Comparison of ENCODE assay signal across 7 mouse cellular contexts in genomic region chr6:37215655-37216054, GRCm38 (mm10).
DNase-seq lines count a peak whose midpoint lies in the region; ATAC-seq lines count a peak whose summit lies in the region.

No protein-coding gene starts in this region.

- H3K4me1 ChIP-seq in heart, embryonic 14.5 days (ENCODE audit: control insufficient read depth in 2 of 2, insufficient read depth in 2 of 2, low read length in 2 of 2), result peaks cover 27 to 45% of the 10 kb centered on the region in 2 experiments
- H3K4me1 ChIP-seq in limb, embryonic 13.5 days, result peaks cover 57% of the 10 kb centered on the region

- DNase-seq in heart, adult 8-10 months (ENCODE audit: low spot score), result no peak
- DNase-seq in brain, adult 2 months (ENCODE audit: low read depth, low spot score), result peak; percentile 88
- peak; percentile 38 for DNase-seq in cerebellum, adult 8-10 months
- no peak for DNase-seq in thymus, postnatal 10 days (ENCODE audit: low spot score in 2 of 2)
- no peak for DNase-seq in adipocyte (ENCODE audit: low spot score)

- H3K4me3 ChIP-seq in heart, embryonic 14.5 days (ENCODE audit: control insufficient read depth in 1 of 2, insufficient read depth in 1 of 2, low read depth in 1 of 2, low read length in 2 of 2), result 0 out of 4 replicates have a peak overlapping the region, but pooled peaks of 1 of the 2 experiments have one; percentile 7
- no peak overlapping the region for H3K4me3 ChIP-seq in limb, embryonic 13.5 days

- no peaks in the 10 kb centered on the region for H3K27me3 ChIP-seq in heart, embryonic 14.5 days (ENCODE audit: control insufficient read depth, insufficient read depth, low read length)
- H3K27me3 ChIP-seq in limb, embryonic 13.5 days, result no peaks in the 10 kb centered on the region

- peak overlapping the region; percentile 80 to 83 for H3K27ac ChIP-seq in heart, embryonic 14.5 days (replicated peaks in 1 of 2; ENCODE audit: control insufficient read depth in 1 of 2, insufficient read depth in 1 of 2, low read depth in 2 of 2, low read length in 2 of 2)
- H3K27ac ChIP-seq in limb, embryonic 13.5 days, result peak overlapping the region; percentile 33; the same call in 1 of the 2 replicates

- no peaks in the 10 kb centered on the region for H3K36me3 ChIP-seq in heart, embryonic 14.5 days (ENCODE audit: control insufficient read depth, insufficient read depth, low read length)
- no peaks in the 10 kb centered on the region for H3K36me3 ChIP-seq in limb, embryonic 13.5 days

- H3K9ac ChIP-seq in heart, embryonic 14.5 days (ENCODE audit: low read length), result peak overlapping the region; percentile 52
- no peak overlapping the region for H3K9ac ChIP-seq in limb, embryonic 13.5 days

- no peaks in the 10 kb centered on the region for H3K9me3 ChIP-seq in heart, embryonic 14.5 days (ENCODE audit: control insufficient read depth, low read length)
- H3K9me3 ChIP-seq in limb, embryonic 13.5 days, result no peaks in the 10 kb centered on the region

- ATAC-seq in heart, embryonic 14.5 days (ENCODE audit: insufficient number of reproducible peaks, insufficient read depth, low FRiP score, low read depth), result 0 out of 2 replicates have a peak, but pooled peaks have one; percentile 11
- ATAC-seq in limb, embryonic 13.5 days (ENCODE audit: low FRiP score, low read depth), result no peak

- WGBS in heart, embryonic 14.5 days, result 5% methylated on average over 10 of the region's 10 CpGs
- WGBS in limb, embryonic 13.5 days, result 22% methylated on average over 10 of the region's 10 CpGs

- H3K4me2 ChIP-seq in heart, embryonic 14.5 days (ENCODE audit: low read length), result peak overlapping the region; percentile 54
- peak overlapping the region; percentile 30 for H3K4me2 ChIP-seq in limb, embryonic 13.5 days (replicated peaks)

Comparison
In these comparisons a context has a peak if more than half of its experiments do, and no peak if none do; other contexts are left out.
1. DNase-seq: peak in brain, adult 2 months (single experiment) and cerebellum, adult 8-10 months (single experiment); none in heart, adult 8-10 months (single experiment), thymus, postnatal 10 days (0 of 2) and adipocyte (single experiment).